Mouse (Mus musculus): ENCODE measurements around the gene Ccp110.

Ccp110 gene

DNA sequence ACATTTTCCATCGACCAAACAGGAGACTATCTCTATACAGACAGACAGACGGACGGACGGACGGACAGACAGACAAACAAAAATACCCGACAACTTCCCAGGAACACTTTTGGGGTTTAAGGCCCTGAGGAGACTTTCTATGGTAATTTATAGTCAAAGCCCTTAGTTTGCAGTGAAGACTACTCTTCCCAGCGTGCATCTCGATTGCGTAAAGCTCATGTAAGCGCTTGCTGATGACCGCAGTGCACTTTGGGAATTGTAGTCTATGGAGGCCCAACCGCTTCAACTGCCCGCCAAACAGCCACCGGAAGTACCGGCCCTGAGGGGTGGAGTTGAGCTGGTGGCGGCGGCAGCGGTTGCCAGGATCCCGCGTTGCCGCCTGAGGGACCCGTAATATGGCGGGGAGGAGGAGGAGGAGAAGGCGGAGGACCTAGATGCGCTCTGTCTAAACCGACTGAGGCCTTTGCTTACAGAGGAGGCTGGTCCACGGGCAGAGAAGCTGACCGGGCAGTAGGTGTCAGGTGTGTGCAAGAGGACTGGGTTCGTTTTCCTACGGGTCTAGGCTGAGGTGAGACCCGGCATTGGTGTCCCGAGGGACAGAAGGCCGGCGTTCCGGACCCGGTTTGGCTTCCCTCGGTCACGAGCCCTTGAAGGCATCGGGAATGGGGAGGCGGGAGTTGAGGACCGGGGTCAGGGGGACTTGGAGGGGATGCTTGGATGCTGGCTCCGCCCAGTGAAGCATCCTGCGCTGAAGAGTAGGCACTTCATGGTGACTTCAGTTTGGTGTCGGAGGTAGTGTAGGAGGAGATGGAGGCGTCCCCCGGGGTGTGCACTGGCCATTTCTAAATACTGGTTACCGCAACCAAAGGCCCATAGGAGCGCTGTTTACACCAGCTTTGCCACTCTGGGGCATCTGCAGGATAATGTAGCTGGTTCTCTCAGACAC lies at the start of gene Ccp110:
Gene Ccp110, plus strand, starts transcription at position 325 of the 946 bp plus-strand sequence.
- DNase-seq = peak; percentile 95 to 96

DNA sequence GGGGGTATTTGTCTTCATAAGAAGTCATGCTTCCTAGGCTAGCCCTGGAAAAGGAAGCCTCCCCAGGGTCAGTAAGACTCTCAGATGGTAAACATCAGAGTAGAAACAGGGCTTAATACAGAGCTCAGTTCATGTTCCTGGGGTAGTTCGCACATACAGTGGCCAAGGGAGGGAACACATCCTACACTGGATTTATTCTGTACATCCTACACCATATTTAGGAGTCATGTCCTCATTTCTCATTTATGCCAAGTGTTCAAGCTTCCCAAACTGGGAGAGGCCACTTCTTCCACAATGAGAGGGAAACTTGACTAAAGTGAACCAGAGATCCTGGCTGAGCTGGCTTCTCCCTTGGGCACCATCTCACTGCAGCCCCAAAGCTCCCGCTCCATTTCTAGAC lies 44.6 kb upstream of the Ccp110 start:
- DNase-seq = no peak

DNA sequence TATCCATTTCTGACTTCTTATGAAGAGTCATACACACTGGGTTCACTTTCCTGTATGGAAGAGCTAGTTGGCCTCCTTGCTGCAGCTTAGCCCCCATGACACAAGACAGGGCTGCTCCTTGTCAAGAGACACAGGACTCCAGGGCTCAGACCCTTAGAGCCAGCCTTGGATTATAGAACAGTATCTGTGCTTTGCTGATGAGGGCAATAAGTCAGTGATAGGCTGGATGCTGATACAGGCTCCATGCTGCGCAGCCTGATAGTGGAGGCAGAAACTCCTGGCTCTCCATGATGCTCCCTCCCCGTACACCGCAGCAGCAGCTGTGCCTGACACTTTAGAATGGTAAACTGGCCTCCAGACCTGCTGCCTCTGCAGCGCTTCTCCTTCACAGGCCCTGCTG lies 42.2 kb upstream of the Ccp110 start:
- DNase-seq = no peak

DNA sequence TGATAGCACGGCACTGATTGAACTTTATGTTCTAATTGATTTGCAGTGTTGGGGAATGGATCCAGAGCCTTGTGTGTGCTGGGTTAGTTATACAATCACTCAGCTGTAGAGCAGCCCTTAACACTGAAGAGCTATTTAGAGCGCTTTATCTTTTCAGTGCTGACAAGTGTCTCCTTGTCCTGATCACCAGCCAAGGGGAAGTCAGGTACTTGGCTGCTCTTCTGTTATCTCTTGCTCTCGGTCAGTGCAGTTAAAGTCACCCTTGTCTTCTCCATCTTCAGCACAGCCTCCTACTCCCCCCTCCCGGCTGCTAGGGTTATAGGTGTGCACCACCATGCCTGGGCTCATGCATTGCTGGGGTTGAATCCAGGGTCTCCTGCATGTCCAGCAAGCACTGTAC lies 35.5 kb upstream of the Ccp110 start:
- DNase-seq = no peak

DNA sequence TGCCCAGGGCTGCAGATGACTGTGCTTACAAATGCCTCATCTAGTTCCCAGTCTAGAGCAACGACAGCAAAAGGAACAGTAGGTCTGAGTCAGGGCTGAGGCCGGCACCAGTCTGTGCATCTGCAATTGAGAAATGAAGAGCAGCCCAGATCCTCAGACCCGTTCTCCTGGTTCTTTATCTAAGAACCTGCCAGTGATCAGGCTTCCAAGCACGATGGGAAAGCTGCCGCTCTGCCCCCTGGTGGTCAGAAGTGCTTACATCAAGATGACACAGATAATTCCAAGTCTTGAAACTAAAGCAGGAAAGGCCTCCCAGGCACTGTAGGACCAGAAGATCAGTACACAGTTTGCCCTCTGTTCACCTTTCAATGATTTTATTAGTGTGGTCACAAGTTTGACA lies 24.2 kb upstream of the Ccp110 start:
- peak; percentile 92 to 96 for DNase-seq

DNA sequence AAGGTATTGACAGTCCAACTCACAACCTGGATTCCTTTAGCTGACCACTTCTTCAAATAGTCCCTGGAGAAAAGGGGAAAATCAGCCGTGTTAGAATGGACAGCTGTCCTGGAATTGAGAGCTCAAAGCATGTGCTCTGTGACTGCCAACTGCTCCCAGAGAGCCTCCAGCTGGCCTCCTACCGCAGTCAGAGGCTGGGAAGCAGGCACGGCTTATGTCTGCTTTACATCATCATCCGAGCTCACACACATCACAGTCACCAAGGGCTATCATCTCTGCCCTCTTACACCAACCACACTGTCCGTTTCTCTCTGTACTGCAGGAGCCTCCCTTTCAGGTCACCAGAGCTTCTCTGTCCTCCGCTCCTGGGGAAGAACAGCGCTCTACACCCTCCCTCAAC lies 23.3 kb upstream of the Ccp110 start:
- peak; percentile 25 to 26 for DNase-seq

DNA sequence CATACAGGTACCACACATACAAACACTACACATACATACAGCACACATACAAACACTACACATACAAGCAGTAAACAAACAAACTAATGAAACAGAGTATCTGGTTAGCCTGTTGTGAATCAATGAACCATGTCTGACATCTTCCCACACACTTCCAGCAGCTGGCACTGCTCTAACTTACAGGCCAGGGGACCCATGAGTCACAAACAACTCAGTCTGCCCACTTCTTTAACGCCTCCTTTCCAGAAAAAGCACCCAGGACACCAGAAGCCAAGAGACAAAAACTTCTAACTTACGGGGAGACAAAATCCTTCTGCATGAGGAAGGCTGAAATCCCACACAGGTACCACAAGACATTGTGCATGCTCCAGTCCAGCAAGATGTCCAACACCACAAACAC lies 21.1 kb upstream of the Ccp110 start:
- no peak for DNase-seq

DNA sequence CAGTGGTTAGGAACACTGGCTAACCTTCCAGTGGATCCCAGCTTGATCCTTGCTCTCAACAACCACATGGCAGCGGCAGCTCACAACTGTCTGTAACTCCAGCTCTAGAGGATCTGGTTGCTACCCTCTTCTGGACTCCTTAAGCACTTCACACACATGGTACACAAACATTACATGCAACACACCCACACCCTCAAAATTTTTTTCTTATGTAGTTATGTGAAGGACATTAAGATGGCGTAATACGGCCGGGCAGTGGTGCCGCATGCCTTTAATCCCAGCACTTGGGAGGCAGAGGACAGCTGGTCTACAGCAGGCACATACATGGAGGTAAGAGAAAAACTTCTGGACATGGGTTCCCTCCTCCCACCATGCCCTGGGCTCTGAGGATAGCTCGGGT lies 16.2 kb upstream of the Ccp110 start:
- DNase-seq = no peak

DNA sequence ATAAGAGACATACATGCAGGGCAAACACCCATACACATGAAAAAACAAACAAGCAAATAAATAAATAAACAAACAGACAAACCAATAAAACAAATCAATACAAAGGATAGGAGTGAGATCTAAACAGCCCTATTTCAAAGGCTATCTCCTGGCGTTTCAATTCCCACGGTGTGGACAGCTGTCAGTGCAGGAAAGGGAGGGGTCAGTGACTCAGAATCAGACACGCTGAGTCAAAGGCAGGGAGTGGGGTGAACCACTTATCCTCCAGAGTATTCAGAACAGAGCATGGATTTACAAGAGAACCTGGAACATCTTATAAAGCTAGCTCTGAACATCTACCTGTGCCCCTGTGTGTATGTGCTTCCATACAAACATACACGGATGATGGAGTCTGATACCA lies 15.2 kb upstream of the Ccp110 start:
- no peak for DNase-seq

DNA sequence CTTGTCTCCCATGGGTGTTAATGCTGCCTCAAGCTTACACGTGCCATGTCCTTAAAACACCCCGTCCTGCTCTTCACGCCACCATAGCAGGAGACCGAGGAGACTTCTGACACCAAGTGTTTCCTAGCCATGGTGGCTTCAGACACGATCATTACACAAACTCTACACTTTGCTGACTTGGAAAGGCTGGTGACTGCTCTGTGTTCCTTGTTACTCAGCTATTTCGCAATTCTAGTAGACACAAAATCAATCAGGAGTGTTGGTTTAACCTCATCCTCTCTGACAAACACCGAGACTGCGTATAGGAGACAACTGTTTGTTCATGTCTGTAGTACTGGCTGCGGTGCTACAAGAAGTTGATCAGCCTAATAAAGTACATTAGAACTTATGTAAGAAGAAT lies 13.5 kb upstream of the Ccp110 start:
- DNase-seq = no peak

DNA sequence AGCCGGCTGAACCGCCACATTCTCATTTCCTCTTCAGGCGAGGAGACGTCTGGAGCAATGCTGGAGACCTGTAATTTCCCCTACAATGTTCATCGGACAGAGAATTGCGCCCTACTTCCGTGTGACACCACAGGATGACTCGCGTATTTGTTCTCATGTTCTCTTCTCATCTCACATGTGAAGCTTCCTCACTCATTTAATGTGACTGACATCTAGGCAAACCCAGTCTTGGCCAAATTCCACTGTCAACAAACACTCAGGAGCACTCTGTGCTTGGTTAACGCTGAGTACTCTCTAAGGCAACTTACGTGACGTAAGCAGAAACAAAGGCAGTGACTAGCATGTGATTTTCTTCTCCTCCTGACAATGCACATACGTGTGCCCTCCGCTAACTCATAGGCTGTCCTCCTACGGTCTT lies 9.2 kb upstream of the Ccp110 start:
- DNase-seq = no peak

DNA sequence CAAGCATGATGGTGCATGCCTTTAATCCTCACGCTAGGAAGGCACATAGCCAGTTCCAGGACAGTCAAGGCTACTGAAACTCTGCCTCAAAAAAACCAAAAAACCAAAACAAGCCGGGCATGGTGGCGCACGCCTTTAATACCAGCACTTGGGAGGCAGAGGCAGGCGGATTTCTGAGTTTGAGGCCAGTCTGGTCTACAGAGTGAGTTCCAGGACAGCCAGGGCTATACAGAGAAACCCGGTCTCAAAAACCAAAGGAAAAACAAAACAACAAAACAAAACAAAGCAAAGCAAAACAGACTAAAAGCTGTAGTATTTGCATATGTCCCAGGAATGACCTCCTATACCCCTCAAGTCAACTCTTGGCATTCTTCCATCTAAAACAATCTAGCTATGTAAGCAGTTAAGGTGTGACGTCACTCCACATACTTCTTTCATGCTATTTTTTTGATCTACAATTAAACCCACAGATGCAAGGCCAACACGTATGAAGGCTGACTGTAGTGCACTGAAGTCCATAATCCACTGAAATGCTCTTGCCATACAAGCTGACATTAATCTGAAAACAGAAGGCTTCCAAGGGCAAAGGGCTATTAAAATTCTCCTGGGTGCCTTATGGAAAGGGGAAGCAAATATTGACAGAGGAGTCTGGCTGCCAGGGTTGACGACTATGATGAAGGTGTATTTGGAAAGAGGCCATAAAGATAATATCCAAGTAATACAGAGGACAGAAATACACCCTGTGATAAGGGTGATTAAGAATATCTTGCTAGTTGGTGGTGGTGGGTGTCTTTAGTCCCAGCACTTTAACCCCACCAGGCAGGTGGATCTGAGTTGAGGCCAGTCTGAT lies 8.1 kb upstream of the Ccp110 start:
- DNase-seq = no peak

DNA sequence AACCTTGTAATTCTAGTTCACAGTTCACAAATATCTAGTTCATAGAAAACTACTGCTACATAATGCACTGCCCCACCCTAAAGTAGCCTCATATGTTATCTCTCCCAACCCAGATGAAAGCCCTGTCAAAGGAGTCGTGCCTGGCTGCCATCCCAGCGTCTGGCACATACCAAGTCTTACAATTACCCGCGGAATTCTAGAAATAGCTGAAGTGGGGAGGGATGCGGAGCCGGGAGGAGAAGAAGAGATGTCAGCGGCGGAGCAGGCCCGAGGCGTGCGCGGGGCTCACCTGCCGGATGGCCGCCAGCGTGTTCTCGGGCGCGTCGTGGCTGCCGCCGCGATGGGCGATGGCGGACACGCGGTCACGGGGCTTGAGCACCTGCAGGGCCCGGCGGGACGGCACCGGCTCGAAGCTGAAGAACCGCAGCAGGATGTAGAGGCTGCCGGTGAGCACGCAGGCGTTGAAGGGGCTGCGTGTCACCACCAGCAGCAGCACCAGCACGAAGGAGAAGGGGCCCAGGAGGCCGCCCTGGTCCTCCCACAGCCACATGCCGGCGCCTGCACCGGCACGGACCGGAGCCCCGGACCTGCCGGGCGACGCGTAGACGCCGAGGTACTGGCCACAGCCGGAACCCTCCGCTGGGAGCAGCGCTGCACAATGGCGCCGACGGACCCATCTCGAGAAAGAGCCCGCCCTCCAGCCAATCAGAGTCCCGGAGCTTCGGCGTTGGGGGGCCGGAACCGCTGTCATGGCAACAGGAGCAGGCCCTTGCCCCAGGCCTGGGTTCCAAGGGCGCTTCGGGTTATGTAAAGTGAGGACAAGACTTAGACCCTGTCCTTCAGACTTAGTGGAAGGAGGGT lies 7.0 kb upstream of the Ccp110 start, which contains the start of gene Gde1:
Gene Gde1, minus strand, starts transcription at position 678 of the 861 bp plus-strand sequence.
- DNase-seq = peak; percentile 94 to 96

DNA sequence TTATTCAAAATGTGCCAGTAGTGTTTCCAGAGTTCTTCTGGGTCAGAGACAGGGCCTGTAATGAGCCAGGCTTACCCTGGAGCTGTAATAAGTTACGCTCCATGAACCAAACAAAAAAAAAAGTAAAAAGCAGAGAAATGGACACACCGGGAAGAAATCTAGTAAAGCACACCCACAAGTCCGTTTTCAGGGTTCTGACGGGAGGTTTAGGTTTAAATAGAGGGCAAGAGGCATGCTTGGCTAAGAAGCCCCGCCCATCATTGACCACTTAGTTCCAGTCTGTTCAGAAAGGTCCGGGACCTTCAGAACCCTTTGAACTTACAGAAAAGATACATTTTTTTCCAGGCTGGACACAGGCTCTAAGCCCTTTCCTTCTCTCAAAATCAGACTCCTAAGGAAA lies 6.3 kb upstream of the Ccp110 start:
- no peak for DNase-seq

DNA sequence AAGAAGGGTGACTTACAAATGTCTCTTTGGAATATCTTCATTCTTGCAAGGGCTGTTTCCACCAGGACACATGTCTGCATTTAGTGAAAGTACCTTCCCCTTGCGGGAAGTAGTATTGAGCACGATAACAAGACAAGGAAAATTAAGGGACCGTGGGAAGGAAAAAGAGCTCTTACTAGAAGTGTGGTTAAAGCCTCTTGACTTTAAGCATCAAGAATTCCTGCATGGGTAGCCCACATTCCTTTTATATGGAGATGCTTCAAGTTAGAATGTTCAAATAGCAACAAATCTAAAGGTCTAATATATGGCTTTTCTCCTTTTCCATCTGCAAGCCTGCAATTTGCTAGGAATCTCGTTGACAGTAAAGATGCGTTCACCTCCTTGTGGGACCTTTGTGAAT lies 5.9 kb upstream of the Ccp110 start:
- no peak for DNase-seq

DNA sequence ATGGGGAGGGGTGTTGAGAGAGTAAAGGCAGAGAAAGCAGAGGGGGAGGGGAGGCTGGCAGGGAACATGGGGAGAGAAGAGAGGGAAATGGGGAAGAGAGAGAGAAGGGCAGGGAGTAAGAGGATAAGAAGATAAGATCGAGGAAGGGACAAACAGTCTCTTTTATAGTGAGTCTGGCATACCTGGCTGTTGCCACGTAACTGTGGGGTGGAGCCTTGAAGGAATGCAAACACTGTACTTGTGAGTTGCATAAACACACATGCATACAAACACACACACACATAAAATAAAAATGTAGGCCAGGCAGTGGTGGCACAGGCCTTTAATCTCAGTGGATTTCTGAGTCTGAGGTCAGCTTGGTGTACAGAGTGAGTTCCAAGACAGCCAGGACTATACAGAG lies 5.1 kb upstream of the Ccp110 start:
- no peak for DNase-seq

DNA sequence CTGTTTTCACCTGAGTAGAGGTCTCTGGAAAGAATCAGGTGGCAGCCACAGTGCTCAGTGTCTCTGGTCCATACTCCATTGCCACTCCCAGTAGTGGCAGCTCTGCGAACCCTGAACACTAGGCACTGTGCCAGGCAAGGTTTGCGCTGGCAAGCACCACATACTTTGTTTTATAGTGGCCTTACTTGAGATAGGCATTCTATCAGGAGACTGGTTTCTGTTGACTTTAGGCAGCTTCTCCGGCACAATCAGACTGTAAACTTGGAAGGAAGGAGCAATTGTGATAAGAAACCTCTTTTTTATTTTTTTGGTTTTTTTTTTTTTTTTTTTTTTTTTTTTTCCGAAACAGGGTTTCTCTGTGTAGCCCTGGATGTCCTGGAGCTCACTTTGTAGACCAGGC lies 4.3 kb upstream of the Ccp110 start:
- DNase-seq = peak; percentile 33 to 37

DNA sequence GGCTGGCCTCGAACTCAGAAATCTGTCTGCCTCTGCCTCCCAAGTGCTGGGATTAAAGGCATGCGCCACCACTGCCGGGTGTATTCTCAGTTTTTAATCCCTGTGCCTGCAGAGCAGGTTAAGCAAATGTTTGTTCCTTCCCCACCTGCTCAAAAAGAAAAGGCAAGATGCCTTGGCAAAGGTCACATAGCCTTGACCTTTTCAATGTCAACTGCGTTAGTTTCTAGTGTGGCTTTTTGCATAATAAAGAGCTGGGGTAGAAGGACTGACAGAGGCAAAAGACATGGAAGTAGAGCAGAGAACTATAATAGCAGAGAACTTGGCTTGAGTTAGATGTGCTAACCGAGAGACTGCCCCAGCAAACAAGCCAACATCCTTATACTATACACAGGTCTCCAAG lies 1.6 kb upstream of the Ccp110 start:
- no peak for DNase-seq

DNA sequence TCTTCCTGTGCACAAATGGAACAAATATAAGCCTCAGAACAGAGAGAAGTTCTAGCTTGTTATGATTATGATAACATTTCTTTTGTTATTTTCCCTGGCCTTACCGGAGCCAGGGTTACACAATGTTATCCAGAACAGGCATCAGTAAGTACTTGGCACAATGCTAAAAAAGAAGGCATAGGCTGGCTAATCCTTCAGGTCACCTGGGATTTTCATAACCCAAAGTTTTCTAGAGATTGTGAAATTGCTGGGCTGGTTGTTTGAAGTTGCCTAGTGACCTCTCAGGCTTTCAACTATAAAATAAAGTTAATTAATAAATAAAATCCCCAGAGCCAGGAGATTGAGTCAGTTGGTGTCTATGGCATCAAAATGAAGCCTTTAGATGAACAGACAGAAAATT lies 2.5 kb downstream of the Ccp110 start:
- no peak for DNase-seq

DNA sequence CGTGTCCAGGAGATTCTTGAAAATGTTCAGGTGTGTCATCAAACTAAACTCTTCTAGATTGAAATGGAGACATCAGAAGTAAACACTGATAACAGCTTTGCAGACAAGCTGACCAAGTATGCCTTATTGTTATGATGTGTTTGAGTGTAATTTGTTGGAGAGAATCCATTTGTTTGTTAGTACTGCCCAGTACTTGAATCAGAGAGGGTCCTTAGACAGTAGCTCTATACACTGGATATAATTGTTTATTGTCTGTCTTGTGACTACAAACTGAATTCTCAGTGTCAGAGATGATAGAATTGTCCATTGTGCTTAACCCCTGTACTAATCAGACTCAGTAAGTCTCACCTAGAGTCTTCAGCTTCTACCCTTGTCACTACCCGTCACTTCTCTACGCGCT lies 5.7 kb downstream of the Ccp110 start:
- no peak for DNase-seq

DNA sequence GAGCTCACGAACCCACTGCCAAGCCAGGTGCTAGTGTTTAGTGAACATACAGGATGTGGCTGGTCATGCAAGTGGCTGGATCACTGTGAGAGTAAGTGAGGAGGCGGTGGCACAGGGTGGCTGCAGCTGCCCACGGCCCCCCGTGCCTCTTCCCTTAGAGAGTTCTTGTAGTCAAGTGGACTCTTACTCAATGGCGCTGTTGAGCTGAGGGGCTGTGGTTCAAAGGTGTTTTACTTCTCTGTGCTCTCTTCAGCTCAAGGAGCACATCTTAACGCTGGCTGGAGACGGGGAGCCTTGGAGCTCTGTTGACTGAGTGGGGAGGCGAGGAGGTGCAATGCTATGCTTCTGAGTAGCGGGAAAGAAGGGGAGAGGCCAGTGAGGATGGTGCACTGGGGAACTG lies 11.6 kb downstream of the Ccp110 start:
- no peak for DNase-seq

DNA sequence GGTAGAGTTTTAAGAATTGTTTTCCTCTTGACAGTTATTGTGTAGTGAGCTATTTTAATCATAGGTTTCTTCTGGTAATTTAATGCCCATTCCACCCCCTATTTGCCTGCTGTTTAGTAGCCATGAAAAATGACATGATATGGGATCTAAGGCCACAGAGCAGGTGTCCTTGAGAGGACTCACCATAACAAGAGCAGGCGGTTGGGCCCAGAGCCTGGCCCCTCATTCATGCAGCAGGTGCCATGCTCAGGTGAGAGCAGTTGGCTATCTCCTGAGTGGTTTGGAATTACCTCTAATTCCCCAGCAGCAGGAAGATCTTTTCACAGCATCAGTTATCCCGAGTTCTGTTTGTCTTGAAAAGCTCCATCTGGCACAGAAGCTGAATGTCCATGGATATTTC lies 13.1 kb downstream of the Ccp110 start:
- DNase-seq = no peak

Measured in cerebellum, postnatal 10 days (tissue).